Mouse (Mus musculus): ENCODE results near the gene Kazald1. TPM values are rescaled to one million over a fixed set of nuclear protein-coding genes. Genes with fewer than 3 reads are reported as not detected.

The Kazald1 gene
- polyA plus RNA-seq, 1 experiment: 0.67 TPM

DNA sequence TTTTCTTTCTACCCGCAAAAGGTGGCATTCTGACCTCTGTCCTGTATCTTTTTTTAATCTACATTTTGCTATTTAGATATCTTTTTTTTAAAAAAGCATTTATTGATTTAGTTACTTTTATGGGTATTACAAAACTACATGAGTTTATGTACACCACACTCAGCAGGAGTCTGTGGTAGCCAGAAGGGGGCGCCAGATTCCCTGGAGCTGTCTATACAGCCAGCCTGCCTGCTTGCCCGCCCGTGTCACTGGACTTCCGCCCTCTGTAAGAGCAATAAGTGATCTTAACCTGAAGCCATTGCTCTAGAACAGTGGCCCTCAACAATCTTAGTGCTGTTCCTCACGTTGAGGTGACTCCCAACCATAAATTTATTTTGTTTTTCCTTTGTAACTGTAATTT is 37.4 kb downstream of the Kazald1 start:
- Histone ChIP-seq H3K9me3 (replicated peaks; ENCODE audit: control insufficient read depth, insufficient read depth, low read length, poor library complexity, severe bottlenecking) (no peaks in the 10 kb centered on the region), H3K27me3 (ENCODE audit: control insufficient read depth, insufficient read depth, low read length, poor library complexity, severe bottlenecking) (no peaks in the 10 kb centered on the region), H3K9ac (ENCODE audit: low read depth, poor library complexity, severe bottlenecking) (no peak overlapping the region), H3K4me1 (ENCODE audit: control insufficient read depth, insufficient read depth, low read length) (no peaks in the 10 kb centered on the region), H3K4me3 (ENCODE audit: low read depth, low read length) (no peak overlapping the region), H3K27ac (ENCODE audit: insufficient read depth, low read length) (no peak overlapping the region), H3K36me3 (ENCODE audit: control insufficient read depth, insufficient read depth, low read length, poor library complexity, severe bottlenecking) (no peaks in the 10 kb centered on the region)
- no peak for TF ChIP-seq EP300 (IDR thresholded peaks at IDR 0.05; ENCODE audit: insufficient read depth, low read depth, low read length)
- TF ChIP-seq CTCF (IDR thresholded peaks at IDR 0.05; ENCODE audit: low read depth, low read length): peak; percentile 39
- TF ChIP-seq POLR2A (IDR thresholded peaks at IDR 0.05; ENCODE audit: insufficient read depth, low read length): no peak

DNA sequence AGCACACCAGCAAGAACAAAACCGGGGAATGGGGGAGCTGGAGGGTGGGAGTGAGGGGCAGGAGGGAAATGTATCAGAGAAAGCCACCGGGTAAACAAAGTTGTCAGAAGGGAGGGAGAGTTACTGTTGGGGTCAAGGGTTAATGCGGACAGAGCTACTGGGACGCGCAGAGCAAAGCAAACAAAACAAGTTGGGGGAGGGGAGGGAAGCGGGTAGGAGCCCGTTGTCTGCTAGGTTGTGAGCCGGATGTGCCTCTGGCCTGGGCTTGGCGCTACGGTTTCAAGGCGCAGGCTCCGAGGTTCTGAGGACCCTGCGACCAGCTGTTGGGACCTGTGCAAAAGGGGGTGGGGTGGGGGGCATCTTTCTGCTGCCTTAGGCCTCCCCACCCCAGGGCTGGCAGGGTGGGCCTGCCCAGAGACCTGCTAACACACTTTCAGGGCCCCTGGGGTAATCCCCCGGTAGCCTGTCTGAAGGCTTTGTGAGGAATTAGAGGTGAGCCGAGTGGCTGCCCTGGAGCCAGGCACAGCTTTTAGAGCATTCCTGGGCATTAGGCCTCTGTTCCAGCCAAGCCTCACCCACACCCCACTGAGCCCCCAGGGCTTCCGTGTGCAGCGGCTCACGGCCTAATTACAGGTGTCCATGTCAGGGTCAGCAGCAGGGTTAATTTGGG is 38.9 kb downstream of the Kazald1 start:
- no peak overlapping the region for H3K4me3 ChIP-seq (ENCODE audit: low read depth, low read length)
- H3K4me1 ChIP-seq (ENCODE audit: control insufficient read depth, insufficient read depth, low read length): no peaks in the 10 kb centered on the region
- peak overlapping the region; percentile 49 for H3K9ac ChIP-seq (ENCODE audit: low read depth, poor library complexity, severe bottlenecking)
- H3K27me3 ChIP-seq (ENCODE audit: control insufficient read depth, insufficient read depth, low read length, poor library complexity, severe bottlenecking): no peaks in the 10 kb centered on the region
- peak overlapping the region; percentile 10 for H3K27ac ChIP-seq (ENCODE audit: insufficient read depth, low read length)
- TF ChIP-seq POLR2A (IDR thresholded peaks at IDR 0.05; ENCODE audit: insufficient read depth, low read length) (no peak), EP300 (IDR thresholded peaks at IDR 0.05; ENCODE audit: insufficient read depth, low read depth, low read length) (peak; percentile 90)
- H3K36me3 ChIP-seq (ENCODE audit: control insufficient read depth, insufficient read depth, low read length, poor library complexity, severe bottlenecking): no peaks in the 10 kb centered on the region
- H3K9me3 ChIP-seq (replicated peaks; ENCODE audit: control insufficient read depth, insufficient read depth, low read length, poor library complexity, severe bottlenecking): no peaks in the 10 kb centered on the region

DNA sequence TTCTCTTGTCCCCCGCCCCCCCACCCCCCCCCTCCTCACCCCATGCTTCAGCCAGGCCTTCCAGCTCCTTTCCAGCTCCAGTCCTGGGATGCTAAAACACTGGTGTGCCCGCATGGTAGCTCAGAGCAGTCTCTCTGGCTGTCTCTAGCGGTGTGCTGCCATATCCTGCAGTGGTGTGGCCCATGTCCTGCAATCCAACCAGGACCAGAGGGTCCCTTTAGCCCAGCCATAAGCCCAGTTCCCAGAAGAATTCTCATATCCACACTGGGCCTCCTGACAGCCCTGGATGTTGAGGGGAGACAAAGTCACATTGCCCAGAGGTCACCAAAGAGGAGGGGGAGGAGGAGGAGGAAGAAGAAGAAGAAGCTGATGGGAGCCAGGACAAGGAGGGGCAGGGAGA is 39.7 kb downstream of the Kazald1 start:
- Histone ChIP-seq H3K27ac (ENCODE audit: insufficient read depth, low read length) (no peak overlapping the region), H3K9me3 (replicated peaks; ENCODE audit: control insufficient read depth, insufficient read depth, low read length, poor library complexity, severe bottlenecking) (no peaks in the 10 kb centered on the region), H3K27me3 (ENCODE audit: control insufficient read depth, insufficient read depth, low read length, poor library complexity, severe bottlenecking) (no peaks in the 10 kb centered on the region), H3K4me3 (ENCODE audit: low read depth, low read length) (no peak overlapping the region), H3K9ac (ENCODE audit: low read depth, poor library complexity, severe bottlenecking) (0 out of 2 replicates have a peak overlapping the region, but pooled peaks have one; percentile 49), H3K36me3 (ENCODE audit: control insufficient read depth, insufficient read depth, low read length, poor library complexity, severe bottlenecking) (no peaks in the 10 kb centered on the region), H3K4me1 (ENCODE audit: control insufficient read depth, insufficient read depth, low read length) (no peaks in the 10 kb centered on the region)
- TF ChIP-seq EP300 (IDR thresholded peaks at IDR 0.05; ENCODE audit: insufficient read depth, low read depth, low read length) (no peak), POLR2A (IDR thresholded peaks at IDR 0.05; ENCODE audit: insufficient read depth, low read length) (no peak), CTCF (IDR thresholded peaks at IDR 0.05; ENCODE audit: low read depth, low read length) (no peak)

DNA sequence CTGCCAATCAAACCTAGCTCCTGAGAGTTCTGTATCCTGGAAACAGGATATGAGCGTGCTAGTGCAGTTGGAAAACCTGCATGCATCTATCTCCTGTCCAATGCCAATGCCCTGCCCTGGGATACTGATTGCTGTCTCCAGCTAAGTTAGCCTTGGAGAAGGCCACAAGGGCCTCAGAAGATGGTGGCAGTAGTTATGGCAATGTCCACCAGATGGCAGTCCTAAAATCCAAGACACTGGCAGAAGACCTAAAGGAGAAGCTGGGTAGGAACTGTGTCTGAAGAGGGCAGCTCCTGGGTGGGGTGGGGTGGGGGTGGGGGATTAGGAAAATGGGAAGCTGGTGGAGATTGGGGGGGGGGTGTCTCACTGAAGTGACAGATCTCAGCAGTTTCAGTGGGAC is 41.8 kb downstream of the Kazald1 start:
- TF ChIP-seq POLR2A (IDR thresholded peaks at IDR 0.05; ENCODE audit: insufficient read depth, low read length) (no peak), CTCF (IDR thresholded peaks at IDR 0.05; ENCODE audit: low read depth, low read length) (peak; percentile 19), EP300 (IDR thresholded peaks at IDR 0.05; ENCODE audit: insufficient read depth, low read depth, low read length) (no peak)
- Histone ChIP-seq H3K27ac (ENCODE audit: insufficient read depth, low read length) (no peak overlapping the region), H3K9ac (ENCODE audit: low read depth, poor library complexity, severe bottlenecking) (no peak overlapping the region), H3K4me3 (ENCODE audit: low read depth, low read length) (no peak overlapping the region), H3K4me1 (ENCODE audit: control insufficient read depth, insufficient read depth, low read length) (no peaks in the 10 kb centered on the region), H3K9me3 (replicated peaks; ENCODE audit: control insufficient read depth, insufficient read depth, low read length, poor library complexity, severe bottlenecking) (no peaks in the 10 kb centered on the region), H3K27me3 (ENCODE audit: control insufficient read depth, insufficient read depth, low read length, poor library complexity, severe bottlenecking) (no peaks in the 10 kb centered on the region), H3K36me3 (ENCODE audit: control insufficient read depth, insufficient read depth, low read length, poor library complexity, severe bottlenecking) (no peaks in the 10 kb centered on the region)

Other genes with a start within 250 kb of the Kazald1 start
- gene Slf2, start 144.1 kb upstream of the Kazald1 start, polyA plus RNA-seq (2011; ENCODE audit: insufficient read depth, insufficient read length, low read depth, missing spikeins): 53.1 and 57.2 TPM in 2 replicates
- gene Sema4g, start 86.1 kb upstream of the Kazald1 start, polyA plus RNA-seq (2011; ENCODE audit: insufficient read depth, insufficient read length, low read depth, missing spikeins): 15.7 and 24.6 TPM in 2 replicates
- gene Twnk, start 69.6 kb upstream of the Kazald1 start, polyA plus RNA-seq (2011; ENCODE audit: insufficient read depth, insufficient read length, low read depth, missing spikeins): 23.2 and 24.5 TPM in 2 replicates
- 32.5 and 34.0 TPM in 2 replicates for gene Mrpl43, start 68.8 kb upstream of the Kazald1 start, polyA plus RNA-seq (2011; ENCODE audit: insufficient read depth, insufficient read length, low read depth, missing spikeins)
- 39.9 and 48.2 TPM in 2 replicates for gene Lzts2, start 60.8 kb upstream of the Kazald1 start, polyA plus RNA-seq (2011; ENCODE audit: insufficient read depth, insufficient read length, low read depth, missing spikeins)
- 0.97 and 1.3 TPM in 2 replicates for gene Pdzd7, start 29.5 kb upstream of the Kazald1 start, polyA plus RNA-seq (2011; ENCODE audit: insufficient read depth, insufficient read length, low read depth, missing spikeins)
- gene Sfxn3, start 27.7 kb upstream of the Kazald1 start, polyA plus RNA-seq (2011; ENCODE audit: insufficient read depth, insufficient read length, low read depth, missing spikeins): 13.4 and 15.6 TPM in 2 replicates
- not detected in 2 replicates for gene Tlx1, start 75.4 kb downstream of the Kazald1 start, polyA plus RNA-seq (2011; ENCODE audit: insufficient read depth, insufficient read length, low read depth, missing spikeins)
- not detected in 2 replicates for gene Lbx1, start 160.6 kb downstream of the Kazald1 start, polyA plus RNA-seq (2011; ENCODE audit: insufficient read depth, insufficient read length, low read depth, missing spikeins)